Mouse (Mus musculus): Measurements from ENCODE around the gene Cyp2t4. TPM values are rescaled to one million over a fixed set of nuclear protein-coding genes. Genes with fewer than 3 reads are reported as not detected.

Gene Cyp2t4
- polyA plus RNA-seq, 1 experiment from 2014 or later, result 0.11 TPM

GRCm38 (mm10) chr7:27131387-27131786 is 22.1 kb upstream of the Cyp2t4 start:
- H3K27ac ChIP-seq, result no peak overlapping the region
- 53% methylated on average over 2 of the region's 2 CpGs for WGBS
- H3K9me3 ChIP-seq, result peaks cover 4% of the 10 kb centered on the region; the same call in 1 of the 2 replicates
- H3K4me1 ChIP-seq, result 0 out of 2 replicates have a peak, but pooled peaks cover 6% of the 10 kb centered on the region
- DNase-seq (ENCODE audit: low spot score), result no peak
- H3K36me3 ChIP-seq, result no peaks in the 10 kb centered on the region
- H3K4me3 ChIP-seq, result no peak overlapping the region
- no peaks in the 10 kb centered on the region for H3K27me3 ChIP-seq (ENCODE audit: insufficient read depth, poor library complexity, severe bottlenecking)

DNA sequence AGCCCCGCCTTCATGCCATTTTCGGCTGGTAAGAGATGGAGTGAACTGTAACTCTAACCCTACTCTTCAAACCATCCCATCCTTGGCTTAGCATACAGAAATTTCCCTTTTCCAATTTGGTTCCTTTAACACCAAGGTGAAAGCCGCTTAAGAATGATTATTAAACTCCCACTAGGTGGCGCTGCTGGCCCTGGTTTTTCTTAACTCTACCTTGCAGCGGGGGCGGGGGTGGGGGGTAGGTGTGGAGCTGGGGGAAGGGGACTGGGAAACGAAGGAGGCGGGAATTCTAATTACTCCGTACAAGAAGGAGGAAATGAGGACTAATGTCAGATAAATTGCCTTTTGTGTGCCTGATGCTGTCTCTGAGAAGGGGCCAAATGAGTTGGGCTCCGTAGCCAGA is 20.9 kb upstream of the Cyp2t4 start:
- H3K4me3 ChIP-seq, result no peak overlapping the region
- peaks cover 4% of the 10 kb centered on the region; the same call in 1 of the 2 replicates for H3K9me3 ChIP-seq
- no peaks in the 10 kb centered on the region for H3K36me3 ChIP-seq
- DNase-seq (ENCODE audit: low spot score), result no peak
- H3K27me3 ChIP-seq (ENCODE audit: insufficient read depth, poor library complexity, severe bottlenecking), result no peaks in the 10 kb centered on the region
- 0 out of 2 replicates have a peak, but pooled peaks cover 6% of the 10 kb centered on the region for H3K4me1 ChIP-seq
- WGBS, result 12% methylated on average over 10 of the region's 10 CpGs
- H3K27ac ChIP-seq, result no peak overlapping the region

- no peak for DNase-seq (ENCODE audit: low spot score)
- H3K4me3 ChIP-seq, result no peak overlapping the region
- H3K27me3 ChIP-seq (ENCODE audit: insufficient read depth, poor library complexity, severe bottlenecking), result no peaks in the 10 kb centered on the region
- 66% methylated on average over 12 of the region's 12 CpGs for WGBS
- no peak overlapping the region for H3K27ac ChIP-seq
- H3K9me3 ChIP-seq, result peaks cover 4% of the 10 kb centered on the region; the same call in 1 of the 2 replicates
- 0 out of 2 replicates have a peak, but pooled peaks cover 6% of the 10 kb centered on the region for H3K4me1 ChIP-seq
- H3K36me3 ChIP-seq, result no peaks in the 10 kb centered on the region
These were observed 20.4 kb upstream of the Cyp2t4 start for GRCm38 (mm10) chr7:27133156-27133555.

GRCm38 (mm10) chr7:27133757-27134156 is 19.8 kb upstream of the Cyp2t4 start:
- H3K27me3 ChIP-seq (ENCODE audit: insufficient read depth, poor library complexity, severe bottlenecking), result no peaks in the 10 kb centered on the region
- no peak overlapping the region for H3K4me3 ChIP-seq
- no peak for DNase-seq (ENCODE audit: low spot score)
- H3K9me3 ChIP-seq, result peaks cover 4% of the 10 kb centered on the region; the same call in 1 of the 2 replicates
- no peak overlapping the region for H3K27ac ChIP-seq
- 78% methylated on average over 4 of the region's 4 CpGs for WGBS
- H3K4me1 ChIP-seq, result 0 out of 2 replicates have a peak, but pooled peaks cover 6% of the 10 kb centered on the region
- no peaks in the 10 kb centered on the region for H3K36me3 ChIP-seq

DNA sequence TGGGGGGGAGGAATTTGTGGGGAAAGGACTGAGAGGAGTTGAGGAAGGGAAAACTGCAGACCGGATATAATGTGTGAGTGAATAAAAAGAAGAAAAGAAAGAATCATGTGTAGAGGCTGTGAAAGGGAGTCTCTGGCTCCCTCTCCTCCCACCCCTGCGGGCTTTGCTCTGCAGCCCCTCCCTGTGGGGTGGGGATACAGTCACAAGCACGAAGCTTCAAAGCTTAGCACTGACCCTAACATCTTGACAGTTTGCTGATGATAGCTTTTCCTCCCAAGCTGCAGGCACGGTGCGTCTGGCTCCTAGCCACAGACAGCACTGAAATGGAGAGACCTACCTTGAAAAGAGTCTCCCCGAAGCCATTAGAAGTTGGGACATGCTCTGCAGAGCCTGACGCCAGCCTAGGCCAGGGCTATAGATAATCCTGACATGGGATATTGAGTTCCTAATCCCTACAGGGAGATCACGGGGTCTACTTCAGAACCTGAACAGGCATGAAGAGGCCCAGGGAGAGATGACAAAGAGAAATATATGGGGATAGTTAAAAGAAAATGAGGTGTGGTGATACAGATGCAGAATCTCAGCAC is 17.0 kb upstream of the Cyp2t4 start:
- WGBS, result 53% methylated on average over 8 of the region's 8 CpGs
- no peaks in the 10 kb centered on the region for H3K4me1 ChIP-seq
- DNase-seq (ENCODE audit: low spot score), result no peak
- H3K9me3 ChIP-seq, result 0 out of 2 replicates have a peak, but pooled peaks cover 3% of the 10 kb centered on the region
- H3K4me3 ChIP-seq, result no peak overlapping the region
- H3K36me3 ChIP-seq, result no peaks in the 10 kb centered on the region
- no peak overlapping the region for H3K27ac ChIP-seq
- H3K27me3 ChIP-seq (ENCODE audit: insufficient read depth, poor library complexity, severe bottlenecking), result no peaks in the 10 kb centered on the region

DNA sequence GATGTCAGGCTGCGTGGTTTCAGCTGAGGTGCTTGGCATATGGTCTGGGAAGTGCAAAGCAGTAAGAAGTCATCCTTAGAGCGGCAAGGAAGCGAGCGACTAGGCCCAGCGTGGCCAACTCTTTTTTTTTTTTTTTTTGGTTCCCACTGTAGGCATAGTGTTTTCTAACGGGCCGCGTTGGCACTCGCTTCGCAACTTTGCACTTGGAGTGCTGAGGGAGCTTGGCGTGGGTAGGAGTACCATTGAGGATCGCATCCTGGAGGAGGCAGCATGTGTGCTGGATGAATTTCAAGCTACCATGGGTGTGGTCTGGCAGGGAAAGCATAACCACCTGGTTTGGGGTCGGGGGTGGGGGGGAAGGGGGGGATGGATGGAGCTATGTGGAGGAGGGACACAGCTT is 2.5 kb downstream of the Cyp2t4 start:
- DNase-seq (ENCODE audit: low spot score), result no peak
- no peaks in the 10 kb centered on the region for H3K27me3 ChIP-seq (ENCODE audit: insufficient read depth, poor library complexity, severe bottlenecking)
- H3K4me1 ChIP-seq, result peaks cover 12% of the 10 kb centered on the region
- 76% methylated on average over 13 of the region's 13 CpGs for WGBS
- no peaks in the 10 kb centered on the region; the same call in 1 of the 2 replicates for H3K9me3 ChIP-seq
- H3K27ac ChIP-seq, result no peak overlapping the region
- H3K36me3 ChIP-seq, result peaks cover 36% of the 10 kb centered on the region
- no peak overlapping the region for H3K4me3 ChIP-seq

GRCm38 (mm10) chr7:27158171-27158570 is 4.7 kb downstream of the Cyp2t4 start:
- peaks cover 26% of the 10 kb centered on the region for H3K4me1 ChIP-seq
- no peaks in the 10 kb centered on the region; the same call in 1 of the 2 replicates for H3K9me3 ChIP-seq
- DNase-seq (ENCODE audit: low spot score), result no peak
- no peaks in the 10 kb centered on the region for H3K27me3 ChIP-seq (ENCODE audit: insufficient read depth, poor library complexity, severe bottlenecking)
- H3K4me3 ChIP-seq, result no peak overlapping the region
- H3K36me3 ChIP-seq, result peaks cover 54% of the 10 kb centered on the region
- no peak overlapping the region for H3K27ac ChIP-seq
- 93% methylated on average over 9 of the region's 9 CpGs for WGBS

- no peak for DNase-seq (ENCODE audit: low spot score)
- H3K4me1 ChIP-seq, result peaks cover 34% of the 10 kb centered on the region
- 97% methylated on average over 6 of the region's 6 CpGs for WGBS
- peaks cover 65% of the 10 kb centered on the region for H3K36me3 ChIP-seq
- H3K4me3 ChIP-seq, result no peak overlapping the region
- H3K9me3 ChIP-seq, result no peaks in the 10 kb centered on the region
- no peaks in the 10 kb centered on the region for H3K27me3 ChIP-seq (ENCODE audit: insufficient read depth, poor library complexity, severe bottlenecking)
- H3K27ac ChIP-seq, result no peak overlapping the region
These were observed 5.7 kb downstream of the Cyp2t4 start for GRCm38 (mm10) chr7:27159256-27159655.

DNA sequence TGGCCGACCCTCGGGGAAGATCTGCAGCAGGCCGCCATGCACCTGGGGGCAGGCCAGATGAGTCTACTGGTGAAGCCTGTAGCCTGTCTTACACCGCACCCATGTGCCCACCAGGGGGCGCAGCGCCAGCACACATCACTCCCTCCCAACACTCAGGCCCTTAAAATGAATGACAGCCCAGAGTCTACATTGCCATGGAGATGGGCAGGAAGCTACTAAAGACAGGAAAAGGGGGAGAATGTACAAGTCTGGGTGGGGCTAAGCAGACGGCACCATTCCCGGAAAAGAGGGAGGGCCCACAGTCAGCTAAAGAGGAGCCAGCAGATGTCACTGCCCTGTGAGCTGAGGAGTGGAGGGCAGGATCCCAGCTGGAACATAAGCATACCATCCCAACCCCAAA is 6.4 kb downstream of the Cyp2t4 start:
- Histone ChIP-seq H3K9me3 (no peaks in the 10 kb centered on the region), H3K36me3 (peaks cover 71% of the 10 kb centered on the region)

GRCm38 (mm10) chr7:27160921-27161320 is 7.4 kb downstream of the Cyp2t4 start:
- 92% methylated on average over 3 of the region's 3 CpGs for WGBS
- no peak for DNase-seq (ENCODE audit: low spot score)
- H3K27ac ChIP-seq, result no peak overlapping the region
- no peak overlapping the region for H3K4me3 ChIP-seq
- peaks cover 73% of the 10 kb centered on the region for H3K36me3 ChIP-seq
- H3K4me1 ChIP-seq, result peaks cover 48% of the 10 kb centered on the region
- H3K9me3 ChIP-seq, result no peaks in the 10 kb centered on the region
- no peaks in the 10 kb centered on the region for H3K27me3 ChIP-seq (ENCODE audit: insufficient read depth, poor library complexity, severe bottlenecking)

More for the DNA sequence above, 6.4 kb downstream of the Cyp2t4 start:
- peak; percentile 92 for DNase-seq (ENCODE audit: low spot score)
- Histone ChIP-seq H3K4me3 (no peak overlapping the region), H3K27me3 (ENCODE audit: insufficient read depth, poor library complexity, severe bottlenecking) (no peaks in the 10 kb centered on the region), H3K27ac (no peak overlapping the region), H3K4me1 (peaks cover 40% of the 10 kb centered on the region)
- WGBS, result 17% methylated on average over 8 of the region's 8 CpGs

GRCm38 (mm10) chr7:27161744-27162143 is 8.2 kb downstream of the Cyp2t4 start:
- no peak for DNase-seq (ENCODE audit: low spot score)
- no peak overlapping the region for H3K4me3 ChIP-seq
- 75% methylated on average over 4 of the region's 4 CpGs for WGBS
- no peak overlapping the region for H3K27ac ChIP-seq
- no peaks in the 10 kb centered on the region for H3K27me3 ChIP-seq (ENCODE audit: insufficient read depth, poor library complexity, severe bottlenecking)
- H3K36me3 ChIP-seq, result peaks cover 73% of the 10 kb centered on the region
- H3K9me3 ChIP-seq, result no peaks in the 10 kb centered on the region
- H3K4me1 ChIP-seq, result peaks cover 48% of the 10 kb centered on the region

- no peak for DNase-seq (ENCODE audit: low spot score)
- no peaks in the 10 kb centered on the region for H3K9me3 ChIP-seq
- H3K4me1 ChIP-seq, result peaks cover 56% of the 10 kb centered on the region
- no peak overlapping the region for H3K27ac ChIP-seq
- H3K36me3 ChIP-seq, result peaks cover 63% of the 10 kb centered on the region
- H3K27me3 ChIP-seq (ENCODE audit: insufficient read depth, poor library complexity, severe bottlenecking), result no peaks in the 10 kb centered on the region
- peak overlapping the region; percentile 27 for H3K4me3 ChIP-seq
- WGBS, result 81% methylated on average over 5 of the region's 5 CpGs
These were observed 9.4 kb downstream of the Cyp2t4 start for GRCm38 (mm10) chr7:27162780-27163449.

GRCm38 (mm10) chr7:27163450-27163805 is 9.9 kb downstream of the Cyp2t4 start:
- no peak for DNase-seq (ENCODE audit: low spot score)
- H3K4me1 ChIP-seq, result peaks cover 57% of the 10 kb centered on the region
- H3K4me3 ChIP-seq, result peak overlapping the region; percentile 27; the same call in 1 of the 2 replicates
- H3K27ac ChIP-seq, result no peak overlapping the region
- 63% methylated on average over 5 of the region's 5 CpGs for WGBS
- no peaks in the 10 kb centered on the region for H3K9me3 ChIP-seq
- no peaks in the 10 kb centered on the region for H3K27me3 ChIP-seq (ENCODE audit: insufficient read depth, poor library complexity, severe bottlenecking)
- H3K36me3 ChIP-seq, result peaks cover 58% of the 10 kb centered on the region

Measured in heart, embryonic 10.5 days (tissue).